Mouse (Mus musculus): ENCODE results near the gene Tnfrsf4.
A peak's percentile ranks its signal among the peaks of the same experiment; 100 is the strongest.

The Tnfrsf4 gene

DNA sequence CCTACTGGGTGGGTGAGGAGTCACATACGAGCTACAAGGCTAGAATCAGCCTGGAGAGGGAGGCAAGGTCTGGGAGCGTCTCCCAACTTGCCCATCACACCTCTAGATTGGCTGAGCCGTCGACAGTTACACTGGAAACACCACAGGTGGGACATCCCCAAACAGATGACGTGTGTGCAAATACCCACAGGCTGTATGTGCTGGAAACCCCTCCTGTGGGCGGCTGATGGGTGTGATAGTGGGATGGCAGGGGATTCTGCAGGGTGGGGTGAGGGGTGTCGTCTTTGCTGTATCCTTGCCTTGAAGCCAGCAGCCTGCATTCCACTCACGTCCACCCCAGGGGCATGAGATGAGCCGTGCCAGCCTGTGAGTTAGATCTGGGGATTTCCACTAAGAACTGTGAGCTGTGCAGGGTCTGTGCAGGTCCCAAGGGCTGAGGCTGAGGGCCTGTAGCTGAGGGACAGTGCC lies 17.0 kb downstream of the Tnfrsf4 start:
- DNase-seq: no peak

GRCm38 (mm10) chr4:156031255-156031592 lies 17.6 kb downstream of the Tnfrsf4 start:
- DNase-seq: no peak

GRCm38 (mm10) chr4:156031593-156032391 lies 18.1 kb downstream of the Tnfrsf4 start:
- peak; percentile 90 for DNase-seq

- no peak for DNase-seq
Measured at GRCm38 (mm10) chr4:156032856-156033255, 19.2 kb downstream of the Tnfrsf4 start.

DNA sequence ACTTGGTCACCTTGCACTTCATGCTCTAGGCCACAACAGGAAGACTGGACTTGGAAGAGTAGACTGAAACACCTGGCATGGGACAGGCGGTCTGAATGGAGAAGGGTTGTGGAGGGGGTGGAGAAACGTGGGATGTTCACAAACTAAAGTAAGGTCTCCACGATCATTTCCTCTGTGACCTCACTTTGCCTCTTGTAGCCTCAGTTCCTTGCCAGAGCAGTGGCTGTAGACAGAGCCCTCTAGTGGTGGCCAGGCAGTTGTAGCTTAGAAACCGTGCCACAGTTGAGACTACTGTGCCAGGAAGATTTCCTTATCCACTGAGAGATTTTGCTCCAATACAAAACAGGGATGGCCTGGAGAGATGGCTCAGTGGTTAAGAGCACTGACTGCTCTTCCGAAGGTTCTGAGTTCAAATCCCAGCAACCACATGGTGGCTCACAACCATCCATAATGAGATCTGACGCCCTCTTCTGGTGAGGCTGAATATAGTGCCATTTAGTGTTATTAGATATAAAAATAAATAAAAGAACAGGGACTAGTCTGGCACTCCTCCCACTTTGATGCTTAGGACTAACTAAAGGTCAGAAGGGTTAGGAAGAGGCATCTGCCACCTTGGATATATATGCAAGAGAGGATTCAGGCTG lies 20.0 kb downstream of the Tnfrsf4 start:
- DNase-seq: peak; percentile 68

GRCm38 (mm10) chr4:156034301-156034700 lies 20.7 kb downstream of the Tnfrsf4 start:
- DNase-seq: no peak

GRCm38 (mm10) chr4:156034901-156035300 lies 21.3 kb downstream of the Tnfrsf4 start:
- DNase-seq: no peak

- DNase-seq: no peak
Measured at GRCm38 (mm10) chr4:156044754-156045153, 31.1 kb downstream of the Tnfrsf4 start.

DNA sequence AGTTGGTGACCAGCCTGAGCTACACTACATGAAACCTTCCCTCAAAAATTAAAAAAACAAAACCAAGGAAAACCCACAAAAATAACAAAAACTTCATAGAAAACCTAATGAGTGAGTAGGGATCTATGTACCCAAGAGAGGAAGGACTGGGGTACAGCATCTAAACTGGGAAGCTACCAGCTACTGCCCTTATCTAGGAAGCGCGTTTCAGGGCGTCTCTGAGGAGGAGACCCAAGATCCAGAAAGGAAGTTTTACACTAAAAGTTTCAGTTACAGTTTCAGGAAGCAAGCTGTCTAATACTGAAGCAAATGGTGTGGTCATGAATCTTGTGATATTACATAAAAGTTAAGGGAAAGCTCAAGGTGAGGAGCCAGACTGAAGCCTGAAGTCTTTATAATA lies 36.1 kb downstream of the Tnfrsf4 start:
- DNase-seq: no peak

GRCm38 (mm10) chr4:156050391-156050980 lies 36.8 kb downstream of the Tnfrsf4 start:
- DNase-seq: peak; percentile 45

DNA sequence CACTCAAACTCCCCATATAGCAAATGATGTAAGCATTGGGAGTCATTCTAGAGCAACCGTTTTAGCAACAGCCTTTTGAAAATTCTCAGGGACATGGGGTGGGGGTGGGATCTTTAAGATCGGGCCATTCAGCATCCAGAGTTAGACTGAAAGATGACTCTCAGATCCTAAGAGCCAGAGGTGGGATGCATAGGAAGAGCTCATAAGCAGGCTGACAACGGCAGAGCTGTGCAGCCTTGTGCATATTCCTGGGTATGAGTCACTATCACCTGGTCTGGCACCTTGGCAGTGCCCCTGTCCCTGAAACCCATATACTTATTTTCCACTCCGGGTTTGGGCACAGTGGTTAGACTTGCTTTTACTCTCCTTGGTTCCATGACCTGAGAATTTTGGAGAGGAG lies 39.5 kb downstream of the Tnfrsf4 start:
- DNase-seq: no peak

DNA sequence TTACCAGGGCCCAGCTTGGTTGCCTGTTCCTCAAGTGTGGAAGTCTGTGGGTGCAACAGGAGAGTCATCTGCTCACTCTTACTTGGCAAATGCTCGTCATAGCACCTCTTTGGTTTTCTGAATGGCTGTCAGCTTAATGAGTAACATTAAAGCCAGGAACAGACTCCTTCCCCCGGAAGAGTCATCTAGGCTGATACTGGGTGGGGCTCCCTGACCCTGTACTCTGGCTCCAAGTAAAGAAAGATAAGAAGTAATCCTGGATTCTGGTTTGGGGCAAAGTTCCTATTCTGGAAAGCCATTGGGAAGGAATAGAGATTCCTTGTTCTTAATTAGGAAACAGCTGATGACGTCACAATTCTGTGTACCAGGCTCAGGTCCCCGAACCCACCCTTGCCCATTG lies 40.5 kb downstream of the Tnfrsf4 start:
- no peak for DNase-seq

DNA sequence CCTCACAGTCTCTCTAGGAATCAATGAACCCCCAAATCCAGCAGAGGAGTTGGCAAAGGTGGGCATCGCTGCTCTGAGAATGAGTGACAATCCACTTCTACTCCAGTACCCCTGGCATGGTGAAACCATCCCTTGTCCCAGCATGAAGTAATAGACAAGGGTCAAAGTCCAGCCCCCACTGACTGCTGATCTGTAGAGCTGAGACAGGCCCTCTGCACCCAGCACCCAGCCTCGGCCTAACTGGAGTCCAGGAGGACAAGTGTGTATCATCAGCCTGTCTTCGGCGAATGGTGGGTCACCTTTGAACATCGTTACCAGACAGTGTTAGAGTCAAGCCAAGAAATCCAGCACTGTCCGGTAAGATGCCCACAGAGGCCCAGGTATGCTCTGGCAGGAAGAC lies 41.0 kb downstream of the Tnfrsf4 start:
- no peak for DNase-seq

DNA sequence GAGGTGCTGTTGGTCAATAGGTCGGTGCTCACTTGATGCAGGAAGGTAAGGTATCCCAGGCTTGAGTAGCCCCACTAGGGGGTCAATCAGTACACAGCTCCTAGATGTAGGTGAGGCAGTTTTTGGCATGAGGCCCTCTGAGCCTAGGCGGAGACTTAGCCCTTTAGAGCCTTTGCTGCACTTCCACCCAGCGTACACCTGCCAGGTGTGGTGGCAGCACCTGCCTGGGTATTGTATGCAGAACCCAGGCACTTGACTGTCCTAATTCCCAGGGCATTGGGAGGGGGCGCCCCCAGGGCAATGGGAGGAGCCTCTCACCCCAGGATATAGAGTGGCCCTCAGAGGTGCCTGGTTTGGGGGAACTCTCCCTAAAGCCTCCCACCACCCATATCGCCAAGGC lies 41.5 kb downstream of the Tnfrsf4 start:
- DNase-seq: no peak

DNA sequence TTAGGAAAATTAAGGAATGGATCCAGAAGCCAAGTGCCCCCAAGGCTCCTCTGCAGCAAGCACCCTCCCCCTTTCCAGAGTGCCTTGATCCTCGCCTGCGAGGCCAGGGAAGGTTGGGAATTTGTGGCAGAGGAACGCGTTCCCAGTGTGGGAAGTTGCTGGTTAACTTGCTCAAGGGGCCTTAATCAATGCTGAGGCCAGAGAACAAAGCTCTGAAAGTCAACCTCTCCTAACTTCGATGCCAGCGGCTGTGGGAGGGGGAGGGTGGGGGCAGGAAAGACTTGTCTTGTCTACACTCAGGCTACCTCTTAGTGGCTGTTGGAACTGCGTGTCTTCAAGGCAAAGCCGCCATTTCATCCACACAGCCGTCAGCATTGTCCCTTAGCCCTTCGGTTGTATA lies 44.1 kb downstream of the Tnfrsf4 start:
- no peak for DNase-seq

DNA sequence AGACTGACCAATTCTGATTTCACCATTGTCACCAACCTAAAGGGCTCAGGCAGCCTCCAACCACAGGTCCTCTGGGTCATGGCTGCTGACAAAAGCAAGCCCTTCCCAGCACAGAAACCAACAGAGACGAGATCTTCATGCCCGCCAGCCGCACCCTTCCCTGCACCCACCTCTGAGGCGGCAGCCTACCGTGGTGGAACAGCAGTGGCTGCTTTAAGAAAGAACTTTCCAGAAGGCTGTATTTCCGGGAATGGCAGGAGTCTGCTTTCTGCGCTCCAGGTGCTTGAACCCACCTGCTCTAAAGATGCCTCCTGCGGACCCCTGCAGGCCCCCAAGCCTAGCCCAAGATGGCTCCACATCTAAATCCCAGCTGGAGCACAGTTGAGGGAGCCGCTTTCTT lies 45.2 kb downstream of the Tnfrsf4 start:
- no peak for DNase-seq

DNA sequence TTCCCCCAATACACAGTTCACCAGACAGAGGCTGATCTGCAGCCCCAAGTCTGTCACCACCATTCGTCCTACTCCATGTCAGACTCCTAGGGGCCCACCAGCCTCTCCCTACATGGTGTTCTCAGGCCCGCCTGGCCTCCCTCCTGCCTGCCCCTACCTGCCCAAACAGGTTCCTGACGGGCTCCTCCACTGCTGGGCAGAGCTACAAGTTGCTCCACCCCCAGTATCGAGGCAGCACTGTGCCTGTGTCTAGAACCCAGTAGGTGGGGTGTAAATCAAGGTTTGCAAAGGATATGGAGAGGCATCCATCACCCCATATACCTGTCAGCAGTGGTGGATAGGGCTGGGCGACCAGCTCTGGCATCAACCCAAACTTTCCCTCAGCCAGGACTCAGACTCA lies 45.6 kb downstream of the Tnfrsf4 start, which contains the start of gene Ttll10:
Ttll10 (minus strand) TSS at position 154 of the 400 bp plus-strand sequence.
- peak; percentile 68 for DNase-seq

GRCm38 (mm10) chr4:156059713-156060112 lies 46.1 kb downstream of the Tnfrsf4 start:
- peak; percentile 85 for DNase-seq

DNA sequence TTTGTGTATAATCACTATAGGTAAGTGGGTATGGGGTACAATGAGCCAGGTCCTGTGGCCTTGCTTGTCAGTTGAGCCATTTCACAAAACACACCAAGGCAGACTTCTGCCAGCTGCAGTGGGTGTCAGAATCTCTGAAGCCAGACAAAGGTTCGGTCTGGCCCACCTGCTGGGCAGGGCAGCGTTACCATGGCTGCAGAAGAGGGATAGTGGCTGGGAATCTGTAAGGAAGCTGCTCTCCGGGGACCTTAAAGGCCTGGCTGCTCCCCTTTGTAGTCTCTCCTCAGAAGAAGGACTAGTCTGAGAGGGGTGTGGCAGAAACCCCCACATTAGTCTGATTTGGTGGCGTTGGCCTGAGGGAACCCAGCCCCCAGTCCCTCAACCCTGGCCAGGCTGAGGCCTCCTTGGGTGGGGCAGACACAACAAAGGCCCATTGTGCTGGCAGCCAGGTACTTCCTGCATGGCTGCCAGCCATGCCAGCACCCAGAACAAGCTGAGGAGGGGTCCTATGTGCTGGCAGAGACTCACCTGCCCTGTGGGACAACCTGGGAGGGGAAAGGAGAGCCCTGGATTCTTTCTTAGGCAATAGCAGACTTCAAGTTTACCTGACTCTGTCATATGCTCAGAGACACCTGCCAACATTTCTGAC lies 50.3 kb downstream of the Tnfrsf4 start:
- DNase-seq: no peak

GRCm38 (mm10) chr4:156064510-156064897 lies 50.9 kb downstream of the Tnfrsf4 start:
- no peak for DNase-seq

DNA sequence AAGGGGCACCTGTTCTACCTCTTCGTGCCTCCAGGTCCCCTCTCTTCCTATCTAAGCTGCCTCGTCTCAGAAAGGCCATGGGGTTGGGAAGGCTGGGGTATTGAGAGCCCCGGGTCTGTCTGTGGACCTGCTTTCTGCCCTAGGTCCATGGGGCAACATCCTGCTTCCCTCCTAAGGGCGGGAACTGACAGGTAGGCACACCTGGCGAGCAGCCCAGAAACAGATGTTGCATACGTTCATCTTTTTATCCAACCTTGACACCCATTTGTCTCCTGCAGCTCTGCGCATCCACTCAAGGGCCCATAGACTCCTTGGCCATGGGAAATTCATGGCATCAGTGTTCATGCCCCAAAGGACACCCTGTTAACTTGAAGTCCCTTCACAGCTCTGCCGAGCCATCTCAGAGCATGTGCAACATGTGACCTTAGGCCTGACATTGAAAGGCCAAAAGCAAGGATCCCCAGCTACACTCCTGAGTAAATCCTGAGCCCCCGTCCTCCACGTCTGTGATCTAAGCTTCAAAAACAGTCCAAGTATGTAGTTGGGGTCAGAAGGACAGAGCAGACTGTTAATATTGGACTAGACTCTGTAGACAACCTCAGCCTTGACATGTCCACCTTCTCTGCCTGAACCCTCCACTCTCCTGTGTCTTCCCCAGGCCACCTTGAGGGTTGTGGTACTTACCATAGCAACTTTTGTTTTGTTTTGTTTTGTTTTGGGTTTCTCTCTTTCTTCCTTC lies 51.7 kb downstream of the Tnfrsf4 start:
- DNase-seq: no peak
